Mouse (Mus musculus): Measurements from ENCODE around the gene Ccz1. TPM values are rescaled to one million over a fixed set of nuclear protein-coding genes. Genes with fewer than 3 reads are reported as not detected.

Gene Ccz1
- total RNA-seq, 4 experiments from 2014 or later, result 43.3 to 56.5 (median 44.4) TPM

DNA sequence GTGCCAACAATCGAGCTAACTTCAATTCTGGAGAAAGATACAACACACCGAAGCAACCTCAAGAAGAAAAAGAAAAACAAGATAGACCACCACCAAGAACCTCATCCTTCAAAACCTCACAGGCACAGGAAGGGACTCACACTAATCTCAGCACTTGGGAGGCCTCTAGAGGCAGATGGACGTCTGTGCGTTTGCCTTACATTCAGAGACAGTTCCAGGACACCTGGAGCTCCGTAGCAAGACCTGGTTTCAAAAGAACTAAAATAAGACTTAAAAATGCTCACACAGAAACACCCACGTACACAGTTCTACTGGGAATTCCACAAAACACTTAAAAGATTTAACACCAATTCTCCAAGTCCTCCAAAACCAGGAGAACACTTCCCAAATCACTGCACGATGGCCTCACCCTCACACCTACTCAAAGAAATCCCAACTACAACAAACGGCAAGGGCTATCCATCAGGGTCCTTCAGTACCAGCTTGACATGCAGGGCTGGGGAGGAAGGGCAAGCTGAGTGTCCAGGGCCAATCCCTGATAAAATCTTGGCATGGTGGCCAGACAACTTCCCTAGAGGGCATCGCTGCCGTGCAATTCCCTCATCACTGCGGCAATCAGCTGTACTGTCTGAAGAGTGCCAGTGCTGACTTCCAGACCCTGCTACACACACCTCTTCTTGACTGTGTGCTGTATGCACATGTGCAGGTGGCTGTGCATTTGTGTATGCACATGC, 19.9 kb downstream of the Ccz1 start:
- DNase-seq (ENCODE audit: low spot score in 2 of 2), result no peak

DNA sequence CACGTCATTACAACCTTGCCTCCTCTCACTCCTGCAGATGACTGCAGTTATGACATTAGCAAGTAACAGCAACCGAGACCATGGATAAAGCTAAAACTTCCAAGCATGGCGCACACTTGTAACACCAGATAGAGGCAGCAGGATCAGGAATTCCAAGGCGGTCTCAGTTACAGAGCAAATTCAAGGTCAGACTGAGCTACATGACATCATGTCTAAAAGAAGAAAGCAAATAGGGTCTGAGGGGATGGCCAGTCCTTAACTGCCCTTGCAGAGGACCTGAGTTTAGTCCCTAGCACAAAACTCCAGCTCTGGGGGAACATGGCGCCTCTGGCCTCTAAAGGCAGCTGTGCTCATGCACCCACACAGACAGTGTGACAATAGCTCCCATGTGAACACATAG, 20.8 kb downstream of the Ccz1 start:
- DNase-seq (ENCODE audit: low spot score in 2 of 2), result no peak

DNA sequence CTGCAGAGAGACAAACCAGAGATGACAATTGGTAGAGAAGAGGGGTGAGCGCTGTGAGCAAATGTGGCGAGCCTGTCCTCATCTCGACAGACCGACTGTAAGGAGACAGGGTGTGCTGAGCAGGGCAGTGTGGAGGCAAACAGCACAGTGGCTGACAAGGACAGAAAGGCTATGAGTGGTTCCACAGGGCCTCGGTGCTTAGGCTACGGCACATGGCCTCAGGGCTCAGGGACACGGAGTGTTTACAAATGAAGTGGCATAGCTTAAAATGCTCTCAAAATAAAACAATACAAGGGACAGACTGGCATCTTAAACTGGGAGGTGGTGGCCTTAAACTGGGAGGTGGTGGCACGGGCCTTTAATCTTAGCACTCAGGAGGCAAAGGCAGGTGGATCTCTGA, 21.4 kb downstream of the Ccz1 start:
- no peak for DNase-seq (ENCODE audit: low spot score in 2 of 2)

DNA sequence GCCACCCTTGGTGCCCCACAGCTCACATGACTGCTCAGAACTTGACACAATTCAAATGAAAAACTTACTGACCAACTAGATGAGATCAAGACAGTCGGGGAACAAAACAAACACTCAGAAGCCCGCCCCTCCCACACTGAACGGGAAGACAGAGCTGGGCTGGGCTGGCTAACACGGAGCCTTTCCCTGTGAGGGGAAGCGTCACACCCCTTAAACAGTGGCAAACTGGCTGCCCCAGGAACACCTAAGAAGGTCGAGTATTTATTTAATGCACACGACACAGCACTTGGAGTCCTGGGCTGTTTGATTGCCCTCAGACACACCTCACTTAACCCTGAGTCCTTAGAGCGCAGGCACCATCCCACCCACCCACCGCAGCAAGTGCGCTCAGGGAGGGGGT, 22.0 kb downstream of the Ccz1 start:
- DNase-seq (ENCODE audit: low spot score in 2 of 2), result no peak

DNA sequence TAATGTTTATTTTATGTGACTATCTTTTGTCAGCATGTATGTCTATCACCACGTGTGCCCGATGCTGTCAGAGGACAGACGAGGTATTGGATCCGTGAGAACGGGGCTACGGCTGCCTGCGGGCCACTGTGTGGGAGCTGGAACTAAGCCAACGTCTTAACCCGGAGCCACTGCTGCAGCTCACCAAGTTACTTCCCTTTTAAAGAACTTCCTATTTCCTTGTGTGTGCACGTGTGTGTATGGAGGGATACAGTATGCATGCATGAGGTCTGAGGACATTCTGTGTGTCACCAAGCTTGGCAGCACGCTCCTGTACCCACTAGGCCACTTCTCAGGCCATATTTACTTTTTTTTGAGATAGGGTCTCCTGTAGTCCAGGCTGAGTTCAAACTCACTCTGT, 24.6 kb downstream of the Ccz1 start:
- DNase-seq (ENCODE audit: low spot score in 2 of 2), result no peak

DNA sequence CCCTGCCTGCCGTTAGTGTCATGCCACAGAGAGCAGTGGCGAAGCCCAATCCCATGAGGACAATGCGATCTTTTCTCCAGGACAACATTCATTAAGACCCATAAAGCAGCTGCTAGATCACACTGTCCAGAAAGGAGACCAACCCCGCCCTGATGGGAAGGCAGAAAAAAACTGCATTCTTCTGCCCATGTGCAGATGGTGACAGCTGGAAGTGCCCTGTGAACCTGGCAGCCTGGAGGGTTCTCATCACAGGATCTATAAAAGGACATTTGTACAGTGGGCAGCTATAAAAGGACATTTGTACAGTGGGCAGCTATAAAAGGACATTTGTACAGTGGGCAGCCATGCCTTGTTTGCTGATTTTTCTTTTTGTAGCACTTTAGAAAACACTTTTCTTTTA, 25.6 kb downstream of the Ccz1 start:
- DNase-seq (ENCODE audit: low spot score in 2 of 2), result no peak

DNA sequence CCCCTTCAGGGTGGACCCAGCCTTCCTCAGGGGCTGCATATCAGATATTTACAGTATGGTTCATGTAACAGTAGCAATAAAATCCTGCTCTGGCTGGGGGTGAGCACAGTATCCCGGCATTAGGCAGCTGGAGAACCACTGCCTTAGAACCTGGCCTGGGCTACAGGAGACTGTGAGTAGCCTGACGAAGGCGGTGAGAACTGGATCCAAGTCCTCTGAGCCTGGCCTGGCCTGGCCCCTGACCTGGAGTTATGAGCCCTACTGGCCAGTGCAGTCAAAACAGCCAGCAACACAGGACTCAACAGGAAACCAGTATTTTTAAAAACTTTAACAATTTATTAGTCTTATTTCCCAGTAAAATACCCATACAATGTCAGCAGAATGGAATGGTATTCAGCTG, 27.1 kb downstream of the Ccz1 start:
- no peak for DNase-seq (ENCODE audit: low spot score in 2 of 2)

DNA sequence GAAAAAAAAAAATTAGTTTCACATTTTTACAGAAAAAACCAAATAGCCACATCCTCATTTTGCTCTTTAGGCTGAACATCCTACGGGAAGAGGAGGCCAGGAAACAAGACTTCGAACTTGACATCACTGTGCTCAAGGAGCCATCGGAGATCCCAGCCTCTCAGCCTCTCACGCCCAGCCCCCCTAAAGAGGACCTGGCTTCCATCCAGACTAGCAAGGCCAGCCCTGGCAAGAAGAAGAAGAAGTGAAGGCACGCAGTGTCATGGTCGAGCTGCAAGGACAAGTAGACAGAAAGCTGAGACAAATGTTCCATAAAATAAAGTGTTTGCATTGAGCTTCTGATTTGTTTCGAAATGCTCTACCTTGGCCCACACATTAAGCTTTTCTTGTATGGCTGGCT, 29.3 kb downstream of the Ccz1 start:
- no peak for DNase-seq (ENCODE audit: low spot score in 2 of 2)

DNA sequence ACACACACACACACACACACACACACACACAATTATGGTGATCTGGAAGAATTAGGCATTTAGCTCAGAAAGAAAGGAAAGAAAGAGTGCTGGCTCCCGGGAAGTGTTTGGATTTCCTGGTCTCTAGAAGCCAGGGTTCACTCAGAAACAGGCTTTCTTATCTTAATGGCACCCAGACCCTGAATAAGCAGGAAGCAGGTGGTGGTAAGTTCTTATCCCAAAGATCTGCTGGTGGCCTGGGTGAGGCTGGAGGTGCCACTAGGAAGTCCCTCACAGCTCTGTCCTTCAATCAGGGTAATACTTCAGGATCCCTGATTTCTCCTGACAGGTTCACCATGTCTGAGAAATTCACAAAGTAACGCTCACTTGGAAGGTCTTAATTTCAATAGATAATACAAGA, 32.3 kb downstream of the Ccz1 start:
- no peak for DNase-seq (ENCODE audit: low spot score in 2 of 2)

DNA sequence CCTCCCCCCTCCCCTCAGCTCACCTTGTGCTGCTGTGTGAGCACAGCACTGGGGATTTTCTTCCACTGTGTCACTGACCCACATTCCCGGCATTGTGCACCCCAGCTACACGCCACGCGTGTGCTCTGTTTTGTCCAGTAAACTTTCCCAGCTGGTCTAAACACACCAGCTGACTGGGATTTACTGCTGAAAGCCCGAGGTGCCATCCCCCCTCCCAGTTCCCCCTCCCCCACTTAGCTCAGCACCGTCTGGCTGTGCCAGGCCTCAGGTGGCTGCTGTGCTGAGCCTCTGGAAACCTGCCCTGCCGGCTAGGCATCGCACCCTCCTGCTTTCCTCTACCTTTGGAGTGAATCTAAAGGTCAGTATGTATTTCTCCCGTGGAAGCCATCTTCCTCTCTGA, 33.8 kb downstream of the Ccz1 start:
- DNase-seq (ENCODE audit: low spot score in 2 of 2), result no peak

DNA sequence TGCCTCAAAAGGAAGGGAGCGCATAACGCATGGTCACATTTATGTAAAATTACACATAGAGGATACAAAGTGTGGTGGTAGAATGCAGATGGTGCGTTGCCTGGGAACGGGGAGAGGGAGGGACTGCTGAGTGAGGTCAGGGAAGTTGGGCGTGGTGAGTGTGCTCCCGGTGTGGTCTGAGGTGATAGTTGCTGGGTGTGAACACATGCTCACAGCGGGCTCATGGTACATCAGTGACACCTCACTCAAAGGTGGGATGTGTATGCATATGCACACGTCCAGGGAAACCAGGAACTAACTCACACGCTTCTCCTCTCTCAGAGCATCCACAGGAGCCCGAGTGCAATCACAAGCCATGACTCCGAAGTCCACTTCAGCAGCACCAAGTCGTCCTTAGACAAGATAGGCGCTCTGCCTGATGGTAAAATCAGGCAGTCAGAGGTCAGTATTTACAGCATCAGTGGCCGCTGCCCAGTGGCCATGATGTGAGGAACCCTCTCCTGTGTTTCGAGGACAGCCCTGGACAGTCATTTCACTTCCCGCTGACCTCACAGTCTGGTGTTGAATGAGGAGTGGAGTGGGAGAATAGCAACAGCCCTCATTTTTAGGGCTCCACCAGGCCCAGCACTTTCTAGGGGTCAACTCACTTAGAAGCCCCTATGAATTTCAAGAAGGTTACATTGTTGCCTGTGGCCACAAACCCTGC, 37.8 kb downstream of the Ccz1 start:
- no peak for DNase-seq (ENCODE audit: low spot score in 2 of 2)

DNA sequence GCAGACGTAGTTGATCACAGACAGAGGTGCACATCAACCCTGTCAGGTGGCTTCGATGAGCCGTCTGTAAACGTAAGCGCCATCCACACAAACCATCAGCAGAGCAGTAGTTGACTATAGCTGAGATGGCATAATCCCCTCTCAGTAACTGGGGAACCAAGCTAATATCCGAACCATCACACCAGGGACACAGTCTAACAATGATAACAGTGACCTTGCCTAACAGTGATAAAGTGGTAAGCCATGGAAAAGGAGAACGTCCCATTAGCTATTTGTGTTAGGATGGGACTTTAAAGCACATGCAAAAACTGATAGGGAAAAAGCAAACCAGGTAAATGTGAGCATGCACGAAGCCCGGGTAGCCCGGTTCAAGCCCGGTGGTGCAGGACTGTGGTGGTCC, 38.4 kb downstream of the Ccz1 start:
- no peak for DNase-seq (ENCODE audit: low spot score in 2 of 2)

DNA sequence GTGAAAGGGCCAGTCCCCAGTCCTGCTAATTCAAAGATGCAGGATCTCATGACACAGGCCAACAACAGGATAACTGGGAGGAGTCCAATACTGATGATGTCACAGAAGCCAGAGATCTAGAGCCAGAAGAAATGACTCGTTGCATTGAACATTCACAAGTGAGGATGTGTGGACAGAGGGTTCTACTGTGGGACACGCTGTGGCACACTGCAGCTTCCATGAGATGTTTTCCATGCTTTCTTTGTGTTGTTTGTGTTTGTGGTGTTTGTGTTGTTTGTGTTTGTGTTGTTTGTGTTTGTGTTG, 39.1 kb downstream of the Ccz1 start:
- DNase-seq (ENCODE audit: low spot score in 2 of 2), result no peak

DNA sequence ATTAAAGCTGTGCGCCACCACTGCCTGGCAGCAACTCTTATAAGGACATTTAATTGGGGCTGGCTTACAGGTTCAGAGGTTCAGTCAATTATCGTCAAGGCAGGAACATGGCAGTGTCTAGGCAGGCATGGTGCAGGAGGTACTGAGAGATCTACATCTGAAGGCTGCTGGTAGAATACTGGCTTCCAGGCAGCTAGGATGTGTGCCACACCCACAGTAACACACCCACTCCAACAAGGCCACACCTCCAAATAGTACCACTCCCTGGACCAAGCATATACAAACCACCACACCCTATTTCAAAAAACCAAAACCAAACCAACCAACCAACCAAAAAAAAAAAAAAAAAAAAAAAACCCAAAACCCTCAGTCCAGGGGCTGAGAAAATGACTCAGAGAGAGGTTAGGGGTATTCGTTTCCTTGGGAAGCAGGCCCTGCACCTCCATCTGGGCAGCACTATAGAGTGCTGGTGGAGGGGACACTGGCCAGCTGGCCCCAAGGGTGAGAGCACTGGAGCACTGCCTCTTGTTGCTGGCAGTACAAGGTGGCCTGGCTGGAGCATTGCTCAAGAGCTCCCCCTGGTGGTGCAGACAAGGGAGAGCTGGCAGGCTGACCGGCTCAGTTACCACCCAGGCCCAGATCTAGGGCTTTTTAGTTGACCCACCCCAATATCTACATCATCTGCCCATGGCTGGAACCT, 39.6 kb downstream of the Ccz1 start:
- peak; percentile 11 to 43 for DNase-seq (ENCODE audit: low spot score in 2 of 2)

DNA sequence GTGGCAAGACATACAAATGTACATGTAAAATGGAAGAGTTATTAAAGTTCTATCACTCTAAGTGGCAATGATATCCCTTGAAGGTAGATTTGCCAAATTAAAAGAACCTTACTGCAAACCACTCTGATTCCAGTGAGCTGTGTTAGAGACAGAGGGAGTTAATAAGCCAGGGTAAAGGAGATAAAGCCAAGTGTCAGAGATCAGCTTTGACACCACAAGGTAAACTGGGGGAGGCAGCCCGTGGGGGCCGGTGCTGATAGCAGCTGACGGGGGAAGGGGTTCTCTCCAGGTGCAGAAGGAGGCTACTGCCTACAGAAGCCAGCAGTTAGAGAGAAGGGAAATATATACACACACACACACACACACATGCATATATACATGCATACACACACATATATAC, 42.0 kb downstream of the Ccz1 start:
- DNase-seq (ENCODE audit: low spot score in 2 of 2), result no peak

DNA sequence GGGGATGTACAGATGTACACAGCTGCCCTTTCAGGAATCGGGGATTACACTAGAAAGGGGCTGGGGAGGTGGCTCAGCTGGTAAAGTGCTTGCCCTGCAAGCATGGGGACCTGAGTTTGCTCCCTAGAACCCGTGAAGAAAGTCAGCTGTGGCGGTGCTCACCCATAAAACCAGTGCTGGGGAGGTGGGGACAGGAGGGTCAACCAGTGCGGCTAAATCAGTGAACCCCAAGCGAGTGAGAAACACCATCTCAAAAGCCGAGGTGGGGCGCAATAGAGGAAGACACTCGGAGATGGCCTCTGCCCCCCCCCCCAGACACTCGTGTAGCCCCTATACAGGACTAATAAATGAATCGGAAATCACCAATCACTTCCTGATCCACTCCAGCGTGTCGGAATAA, 48.0 kb downstream of the Ccz1 start:
- DNase-seq (ENCODE audit: low spot score in 2 of 2), result no peak

DNA sequence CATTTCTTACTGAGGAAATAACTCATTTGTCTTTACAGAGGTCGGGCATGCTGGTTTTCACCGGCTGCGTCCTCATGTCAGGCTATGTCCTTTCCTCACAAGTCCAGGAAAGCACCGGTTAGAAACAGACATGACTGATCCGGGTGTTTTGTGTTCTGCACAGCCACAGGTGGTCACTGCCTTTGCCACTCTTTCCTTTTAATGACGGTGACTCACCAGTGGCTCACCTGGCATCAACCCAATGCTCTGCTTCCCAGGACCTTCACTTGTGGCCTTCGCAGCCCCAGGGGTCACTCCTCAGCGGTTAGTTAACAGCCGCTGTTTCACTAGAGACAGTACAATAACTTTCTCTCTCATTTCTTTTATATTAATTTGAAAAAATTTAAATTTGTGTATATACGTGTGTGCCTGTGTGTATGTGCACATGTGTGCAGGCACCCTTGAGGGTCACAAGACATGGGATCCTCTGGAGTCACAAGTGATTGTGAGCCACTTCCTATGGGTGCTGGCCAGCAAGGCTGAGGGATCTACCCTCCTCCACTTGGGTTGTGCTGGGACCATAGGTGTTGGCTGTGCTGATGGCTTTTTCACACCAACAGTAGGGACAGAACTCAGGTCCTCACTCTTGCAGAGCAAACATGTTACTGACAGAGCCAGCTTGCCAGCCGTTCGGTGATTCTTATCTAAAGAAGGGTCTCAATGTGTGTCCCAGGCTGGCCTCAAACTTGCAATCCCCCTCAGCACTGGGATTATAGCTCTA, 48.9 kb downstream of the Ccz1 start:
- no peak for DNase-seq (ENCODE audit: low spot score in 2 of 2)

DNA sequence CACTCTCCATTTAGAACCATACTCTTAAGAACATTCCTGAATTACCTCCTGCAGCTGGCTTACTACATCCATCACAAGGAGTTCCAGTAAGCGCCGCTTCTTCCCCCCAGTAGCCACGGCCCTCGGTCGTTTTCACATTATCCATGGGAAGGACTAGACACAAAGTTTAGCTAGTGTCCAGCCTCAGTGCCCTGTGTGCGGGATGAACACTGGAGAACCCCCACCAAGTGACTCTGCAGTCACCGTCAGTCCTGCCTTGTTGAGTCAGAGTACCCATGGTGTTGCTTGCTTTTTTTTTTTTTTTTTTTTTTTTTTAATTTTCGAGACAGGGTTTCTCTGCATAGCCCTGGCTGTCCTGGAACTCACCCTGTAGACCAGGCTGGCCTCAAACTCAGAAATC, 53.5 kb downstream of the Ccz1 start:
- DNase-seq (ENCODE audit: low spot score in 2 of 2), result no peak

DNA sequence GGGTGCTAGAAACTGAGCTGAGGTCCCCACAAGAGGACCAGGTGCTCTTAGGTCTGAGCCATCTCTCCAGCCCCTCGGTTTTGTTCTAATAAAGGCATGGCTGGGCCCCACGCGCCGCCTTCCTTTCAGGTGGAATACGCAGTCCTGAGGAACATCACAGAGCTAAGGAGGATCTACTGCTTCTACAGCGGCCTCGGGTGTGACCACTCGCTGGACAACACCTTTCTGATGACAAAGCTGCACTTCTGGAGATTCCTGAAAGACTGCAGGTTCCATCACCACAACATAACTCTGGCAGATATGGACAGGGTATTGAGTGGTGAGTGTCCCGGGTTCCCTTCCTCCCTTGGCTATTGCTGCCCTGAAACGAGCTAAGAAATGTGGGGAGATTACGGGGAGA, 55.1 kb downstream of the Ccz1 start:
- DNase-seq (ENCODE audit: low spot score in 2 of 2), result no peak

DNA sequence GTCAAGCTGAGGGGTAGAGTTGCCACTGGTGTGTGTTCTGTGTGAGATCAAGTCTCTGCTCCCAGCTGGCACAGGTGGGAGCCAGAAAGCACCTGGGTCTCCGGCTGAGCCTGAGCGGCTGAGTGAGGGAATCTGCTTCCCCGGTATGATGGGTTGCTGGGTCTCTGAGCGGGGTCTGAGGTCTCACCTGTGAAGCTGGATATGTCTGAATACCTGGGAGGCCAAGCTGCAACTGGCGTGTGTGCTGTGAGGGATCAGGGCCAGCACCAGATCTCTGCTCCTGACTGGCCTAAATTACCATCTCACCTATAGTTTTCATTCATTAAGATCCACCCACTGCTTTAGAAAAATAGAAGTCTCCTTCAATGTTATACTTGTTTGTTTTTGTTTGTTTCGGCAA, 57.6 kb downstream of the Ccz1 start:
- DNase-seq (ENCODE audit: low spot score in 2 of 2), result no peak

DNA sequence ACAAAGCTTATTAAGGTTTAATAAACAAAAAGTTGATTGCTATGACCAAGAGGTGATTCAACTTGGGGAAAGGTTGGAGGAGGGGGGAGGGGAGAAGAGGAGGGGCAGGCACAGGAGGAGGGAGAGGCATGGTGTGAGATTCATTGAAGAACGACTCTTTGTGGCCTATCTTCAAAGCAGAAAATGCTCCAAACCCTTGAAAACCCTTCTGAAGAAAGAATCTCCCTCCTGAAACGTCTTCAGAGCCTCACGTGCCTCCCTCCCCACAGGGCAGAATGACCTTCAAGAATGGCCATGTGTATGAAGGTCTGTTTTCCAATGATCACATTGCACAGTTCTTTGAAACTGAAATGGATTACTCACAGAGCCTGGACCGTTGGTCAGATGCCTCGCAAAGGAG, 64.7 kb downstream of the Ccz1 start:
- DNase-seq (ENCODE audit: low spot score in 2 of 2), result no peak

DNA sequence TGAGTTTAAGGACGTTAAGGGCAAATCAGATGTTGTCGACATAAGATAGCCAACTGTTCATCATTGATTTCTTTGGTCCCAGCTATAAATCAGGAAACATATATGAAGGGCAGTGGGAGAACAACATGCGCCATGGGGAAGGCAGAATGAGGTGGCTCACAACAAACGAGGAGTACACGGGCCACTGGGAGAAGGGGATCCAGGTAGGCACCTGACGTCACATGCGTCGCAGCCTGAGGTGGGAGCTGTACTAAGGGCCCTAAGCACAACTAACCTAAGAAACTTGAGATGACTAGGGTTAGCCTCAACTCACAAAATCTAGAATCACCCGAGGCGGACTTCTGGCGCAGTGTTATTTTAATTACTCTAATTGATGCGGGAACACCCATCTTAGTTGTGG, 66.3 kb downstream of the Ccz1 start:
- no peak for DNase-seq (ENCODE audit: low spot score in 2 of 2)
